Mouse (Mus musculus) C2C12 (cell line): ENCODE measurements around the gene Gm21954.

Experiments used
- CTCF ChIP-seq: IDR thresholded peaks from one replicate; pipeline ENCODE4 v1.5.1; 2011; ENCODE audit not compliant: control insufficient read depth, insufficient read depth, insufficient read length
- FOSL1 ChIP-seq: IDR thresholded peaks from one replicate; pipeline ENCODE4 v1.8.0; 2011; ENCODE audit warnings: mild to moderate bottlenecking, low read length; ENCODE audit not compliant: poor library complexity, insufficient read depth, severe bottlenecking
- MAX ChIP-seq: IDR thresholded peaks from one replicate; pipeline ENCODE4 v1.6.1; 2011; ENCODE audit warnings: mild to moderate bottlenecking, control low read depth
- MYOD1 ChIP-seq: IDR thresholded peaks from one replicate; pipeline ENCODE4 v1.6.1; 2011; ENCODE audit warnings: low read depth; ENCODE audit not compliant: control insufficient read depth, insufficient read length
- MYOG ChIP-seq: IDR thresholded peaks from one replicate; pipeline ENCODE4 v1.6.1; 2011; ENCODE audit not compliant: control insufficient read depth, insufficient read length; ENCODE audit errors: extremely low read depth
- USF1 ChIP-seq: IDR thresholded peaks from one replicate; pipeline ENCODE4 v1.6.1; 2011; ENCODE audit warnings: low read depth, mild to moderate bottlenecking, control low read depth, moderate library complexity

GRCm38 (mm10) chr3:55496462-55496941 is 24.5 kb upstream of the Gm21954 start:
- no peak for TF ChIP-seq USF1
- no peak for TF ChIP-seq CTCF
- TF ChIP-seq MYOD1 = no peak
- TF ChIP-seq MYOG = no peak
- TF ChIP-seq MAX = no peak
- TF ChIP-seq FOSL1 = no peak
